Mouse (Mus musculus): Measurements from ENCODE around the gene Pde3b.
"Not testable (repeated sequence)": the region's sequence is repeated elsewhere in the genome, so short reads cannot be mapped to it uniquely, and the experiment has no call there.

The Pde3b gene

GRCm38 (mm10) chr7:114414421-114415335 lies at the start of gene Pde3b:
Gene Pde3b (plus strand): TSS chr7:114415281.
- DNase-seq (ENCODE audit: low spot score), result no peak

GRCm38 (mm10) chr7:114402130-114402529 lies 13.0 kb upstream of the Pde3b start:
- no peak for DNase-seq (ENCODE audit: low spot score)

- no peak for DNase-seq (ENCODE audit: low spot score)
These were observed 397 bp downstream of the Pde3b start for GRCm38 (mm10) chr7:114415336-114416020.

GRCm38 (mm10) chr7:114416021-114416845 lies 1.2 kb downstream of the Pde3b start:
- DNase-seq (ENCODE audit: low spot score), result no peak

GRCm38 (mm10) chr7:114419331-114419730 lies 4.2 kb downstream of the Pde3b start:
- not testable (repeated sequence) for DNase-seq (ENCODE audit: low spot score)

- DNase-seq (ENCODE audit: low spot score), result no peak
These were observed 5.8 kb downstream of the Pde3b start for GRCm38 (mm10) chr7:114420918-114421317.

- no peak for DNase-seq (ENCODE audit: low spot score)
These were observed 7.1 kb downstream of the Pde3b start for GRCm38 (mm10) chr7:114422224-114422623.

- no peak for DNase-seq (ENCODE audit: low spot score)
These were observed 14.7 kb downstream of the Pde3b start for GRCm38 (mm10) chr7:114429768-114430167.

GRCm38 (mm10) chr7:114431966-114432365 lies 16.9 kb downstream of the Pde3b start:
- no peak for DNase-seq (ENCODE audit: low spot score)

GRCm38 (mm10) chr7:114439726-114440125 lies 24.6 kb downstream of the Pde3b start:
- DNase-seq (ENCODE audit: low spot score), result no peak

- DNase-seq (ENCODE audit: low spot score), result no peak
These were observed 25.4 kb downstream of the Pde3b start for GRCm38 (mm10) chr7:114440494-114440893.

GRCm38 (mm10) chr7:114452876-114453275 lies 37.8 kb downstream of the Pde3b start:
- DNase-seq (ENCODE audit: low spot score), result no peak

- DNase-seq (ENCODE audit: low spot score), result no peak
These were observed 38.4 kb downstream of the Pde3b start for GRCm38 (mm10) chr7:114453300-114453990.

- DNase-seq (ENCODE audit: low spot score), result no peak
These were observed 39.8 kb downstream of the Pde3b start for GRCm38 (mm10) chr7:114454858-114455257.

- DNase-seq (ENCODE audit: low spot score), result no peak
These were observed 41.8 kb downstream of the Pde3b start for GRCm38 (mm10) chr7:114456904-114457303.

- DNase-seq (ENCODE audit: low spot score), result no peak
These were observed 44.8 kb downstream of the Pde3b start for GRCm38 (mm10) chr7:114459909-114460308.

- no peak for DNase-seq (ENCODE audit: low spot score)
These were observed 46.6 kb downstream of the Pde3b start for GRCm38 (mm10) chr7:114461727-114462126.

- no peak for DNase-seq (ENCODE audit: low spot score)
These were observed 51.3 kb downstream of the Pde3b start for GRCm38 (mm10) chr7:114466358-114466757.

- no peak for DNase-seq (ENCODE audit: low spot score)
These were observed 57.4 kb downstream of the Pde3b start for GRCm38 (mm10) chr7:114472471-114472870.

GRCm38 (mm10) chr7:114474889-114475288 lies 59.8 kb downstream of the Pde3b start:
- no peak for DNase-seq (ENCODE audit: low spot score)

GRCm38 (mm10) chr7:114477884-114478283 lies 62.8 kb downstream of the Pde3b start:
- DNase-seq (ENCODE audit: low spot score), result no peak

GRCm38 (mm10) chr7:114478901-114479300 lies 63.8 kb downstream of the Pde3b start:
- no peak for DNase-seq (ENCODE audit: low spot score)

All from layer of hippocampus, adult 9-10 months (tissue).